Mouse (Mus musculus): ENCODE measurements around the gene Pds5b. TPM values are rescaled to one million over a fixed set of nuclear protein-coding genes. Genes with fewer than 3 reads are reported as not detected.
A peak's percentile ranks its signal among the peaks of the same experiment; 100 is the strongest.
"Not testable (repeated sequence)": the region's sequence is repeated elsewhere in the genome, so short reads cannot be mapped to it uniquely, and the experiment has no call there.

Pds5b gene
- total RNA-seq (2021): 10 to 100 TPM; 73.1 to 75.1 TPM
- long read RNA-seq, experiment 1, full-length matches to known transcripts: 4 of 17 reads
- long read RNA-seq, experiment 1, partial matches to known transcripts: 8 of 17 reads
- long read RNA-seq, experiment 1, other reads (novel, unspliced or antisense): 5 of 17 reads
- long read RNA-seq, experiment 2, full-length matches to known transcripts: 3 of 9 reads
- long read RNA-seq, experiment 2, partial matches to known transcripts: 0 of 9 reads
- long read RNA-seq, experiment 2, other reads (novel, unspliced or antisense): 6 of 9 reads

DNA sequence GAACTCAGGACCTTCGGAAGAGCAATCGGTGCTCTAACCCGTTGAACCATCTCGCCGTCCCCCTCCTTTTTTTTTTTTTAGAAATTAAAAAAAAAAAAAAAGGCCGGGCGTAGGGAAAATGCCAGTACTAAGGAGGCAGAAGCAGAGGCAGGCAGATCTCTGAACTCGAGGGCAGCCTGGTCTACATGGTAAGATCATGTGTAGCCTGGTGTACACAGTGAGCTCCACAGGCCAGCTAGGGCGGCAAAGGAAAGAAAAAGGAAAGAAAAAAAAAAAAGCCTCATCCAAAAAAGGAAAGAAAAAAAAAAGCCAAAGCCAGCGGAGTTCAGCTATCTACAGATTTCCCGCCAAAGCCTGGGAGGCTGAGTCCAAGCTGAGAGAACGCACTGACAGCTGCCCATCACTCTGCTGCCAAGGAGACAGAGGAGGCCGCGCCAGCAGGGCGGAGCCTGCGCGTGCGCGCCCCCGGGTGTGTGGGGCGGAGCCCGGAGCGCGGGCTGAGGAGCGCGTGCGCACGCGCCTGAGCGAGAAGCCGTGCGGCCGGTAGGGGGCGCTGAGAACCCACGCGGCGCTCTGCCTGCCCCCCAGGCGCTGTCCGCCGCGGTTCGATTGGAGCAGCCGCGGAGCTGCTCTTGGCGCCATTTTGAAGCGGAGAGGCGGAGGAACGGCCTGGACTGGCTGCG, at the start of gene Pds5b:
TSS of gene Pds5b (plus strand) at position 587 of the 683 bp plus-strand sequence.
- DNase-seq (ENCODE audit: low spot score in 2 of 2): peak; percentile 91 to 94

DNA sequence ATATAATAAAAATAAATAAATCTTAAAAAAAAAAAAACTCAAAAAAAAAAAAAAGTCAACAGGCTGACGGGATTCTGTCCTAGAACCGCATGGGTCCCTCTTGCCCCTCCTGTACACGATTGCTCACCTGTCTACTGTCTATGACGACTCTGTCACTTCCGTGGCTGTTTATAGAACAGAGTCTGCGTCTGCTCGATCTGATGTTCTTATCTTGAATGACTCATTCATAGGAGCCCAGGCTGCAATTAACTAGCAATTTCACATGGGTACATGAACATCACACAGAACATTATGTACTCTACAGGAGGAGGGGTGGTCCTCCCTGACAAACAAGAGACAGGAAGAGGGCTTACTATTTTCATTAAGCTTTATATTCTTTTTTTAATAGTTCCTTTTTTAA, 48.0 kb upstream of the Pds5b start:
- DNase-seq (ENCODE audit: low spot score in 2 of 2): no peak

DNA sequence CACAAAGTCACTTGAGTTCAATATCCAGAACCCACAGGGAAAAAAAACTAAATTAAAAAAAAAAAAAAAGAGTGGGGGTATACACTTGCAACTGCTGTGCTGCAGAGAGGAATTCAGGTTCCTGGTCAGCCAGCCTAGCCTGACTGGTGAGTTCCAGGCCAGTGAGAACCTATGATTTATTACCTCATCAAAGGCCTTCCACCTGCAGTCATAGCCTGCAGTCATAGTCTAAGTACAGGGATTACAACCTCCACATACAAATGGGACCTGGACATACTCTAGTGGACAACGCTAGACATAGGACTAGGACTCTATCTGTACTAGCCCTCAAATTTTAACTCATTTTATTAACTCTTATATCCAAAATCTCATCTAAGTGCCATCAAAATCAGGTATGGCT, 44.3 kb upstream of the Pds5b start:
- no peak for DNase-seq (ENCODE audit: low spot score in 2 of 2)

DNA sequence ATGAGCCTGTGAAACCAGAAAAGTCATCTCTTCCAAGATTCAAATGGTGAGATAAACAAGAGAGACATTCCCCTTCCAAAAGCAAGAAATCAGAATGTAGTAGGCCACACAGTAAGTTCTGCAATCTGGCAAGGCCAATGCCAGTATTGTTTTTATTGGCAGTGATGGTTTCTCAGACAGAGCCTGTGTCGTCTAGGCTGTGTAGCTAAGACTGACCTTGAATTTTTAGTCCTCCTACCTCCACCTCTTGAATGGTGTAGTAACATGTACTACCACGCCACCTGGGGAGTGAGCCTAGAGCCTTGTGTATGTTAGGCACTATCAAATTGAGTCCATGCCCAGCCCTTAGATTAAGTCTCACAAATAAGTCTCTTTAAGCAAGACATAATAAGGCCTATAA, 43.8 kb upstream of the Pds5b start:
- no peak for DNase-seq (ENCODE audit: low spot score in 2 of 2)

DNA sequence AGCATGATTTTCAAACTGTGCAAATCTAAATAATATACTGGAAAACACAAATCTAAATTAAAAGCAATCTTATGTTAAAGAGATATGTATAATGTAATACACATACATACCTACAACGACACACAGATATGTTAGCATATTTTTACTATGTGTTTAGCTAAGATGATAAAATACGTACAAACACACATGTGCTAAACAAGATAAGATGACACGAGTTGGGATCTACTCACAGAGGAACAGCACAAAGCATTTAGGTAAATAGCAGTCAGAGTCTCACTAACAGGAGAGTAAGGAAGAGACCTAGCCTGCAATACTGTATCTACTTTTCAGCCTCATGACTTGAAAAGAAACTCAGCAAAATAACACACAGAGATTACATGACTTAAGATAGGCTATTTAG, 32.1 kb upstream of the Pds5b start:
- no peak for DNase-seq (ENCODE audit: low spot score in 2 of 2)

DNA sequence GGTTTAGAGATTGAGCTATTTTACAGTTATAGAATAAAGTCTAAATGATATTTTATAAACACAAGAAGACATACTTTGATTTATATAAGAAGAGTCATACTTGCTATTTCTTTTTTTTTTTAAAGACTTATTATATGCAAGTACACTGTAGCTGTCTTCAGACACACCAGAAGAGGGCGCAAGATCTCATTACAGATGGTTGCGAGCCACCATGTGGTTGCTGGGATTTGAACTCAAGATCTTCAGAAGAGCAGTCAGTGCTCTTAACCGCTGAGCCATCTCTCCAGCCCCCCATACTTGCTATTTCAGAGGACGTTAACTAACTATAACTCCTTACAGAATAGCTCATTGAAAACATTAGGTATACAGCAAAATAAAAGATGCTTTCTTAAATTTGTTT, 30.1 kb upstream of the Pds5b start:
- not testable (repeated sequence) for DNase-seq (ENCODE audit: low spot score in 2 of 2)

DNA sequence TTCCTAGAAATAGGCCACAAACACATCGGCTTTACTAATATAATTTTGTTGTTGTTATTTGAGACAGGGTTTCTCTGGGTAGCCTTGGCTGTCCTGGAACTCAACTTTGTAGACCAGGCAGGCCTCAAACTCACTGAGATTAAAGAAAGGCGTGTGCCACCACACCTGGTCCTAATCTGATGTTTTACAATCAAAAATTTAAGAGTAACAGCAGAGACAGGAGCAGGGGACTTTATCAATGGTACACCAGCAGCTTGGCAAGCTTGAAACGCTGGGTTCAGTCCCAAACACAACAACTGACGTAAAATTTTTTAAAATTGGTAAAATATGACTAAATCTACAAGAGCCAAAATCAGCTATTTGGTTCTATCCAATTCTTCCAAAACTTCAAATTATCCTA, 28.6 kb upstream of the Pds5b start:
- DNase-seq (ENCODE audit: low spot score in 2 of 2): no peak

DNA sequence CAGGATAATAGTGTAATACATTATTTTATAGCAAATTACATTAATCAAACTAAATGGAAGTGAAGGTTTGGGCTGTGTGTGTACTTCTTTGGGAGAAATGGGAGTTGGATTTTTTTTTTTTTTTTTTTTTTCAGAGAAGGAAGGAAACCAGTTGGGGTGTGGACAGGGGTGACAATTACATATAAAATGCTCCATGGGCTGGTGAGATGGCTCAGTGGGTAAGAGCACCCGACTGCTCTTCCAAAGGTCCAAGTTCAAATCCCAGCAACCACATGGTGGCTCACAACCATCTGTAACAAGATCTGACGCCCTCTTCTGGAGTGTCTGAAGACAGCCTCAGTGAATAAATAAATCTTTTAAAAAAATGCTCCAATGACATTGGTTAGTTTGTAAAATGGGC, 21.0 kb upstream of the Pds5b start:
- DNase-seq (ENCODE audit: low spot score in 2 of 2): no peak

DNA sequence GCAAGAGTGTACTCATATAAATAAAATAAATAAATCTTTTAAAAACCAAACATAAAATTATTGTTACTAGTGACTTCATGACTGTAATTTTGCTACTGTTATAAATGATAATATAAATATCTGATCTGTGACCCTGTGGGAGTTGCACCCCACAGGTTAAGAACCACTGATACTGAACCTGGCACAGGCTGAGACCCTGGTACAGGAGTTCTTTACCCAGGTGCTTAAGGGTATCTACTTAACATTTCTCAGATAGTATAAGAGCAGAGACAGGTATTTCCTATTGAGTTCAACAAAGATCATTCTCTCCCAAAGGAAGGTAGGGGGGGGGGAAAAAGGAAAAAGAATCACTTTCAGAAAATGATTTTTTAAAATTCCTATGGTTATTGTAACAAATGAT, 19.0 kb upstream of the Pds5b start:
- DNase-seq (ENCODE audit: low spot score in 2 of 2): no peak

DNA sequence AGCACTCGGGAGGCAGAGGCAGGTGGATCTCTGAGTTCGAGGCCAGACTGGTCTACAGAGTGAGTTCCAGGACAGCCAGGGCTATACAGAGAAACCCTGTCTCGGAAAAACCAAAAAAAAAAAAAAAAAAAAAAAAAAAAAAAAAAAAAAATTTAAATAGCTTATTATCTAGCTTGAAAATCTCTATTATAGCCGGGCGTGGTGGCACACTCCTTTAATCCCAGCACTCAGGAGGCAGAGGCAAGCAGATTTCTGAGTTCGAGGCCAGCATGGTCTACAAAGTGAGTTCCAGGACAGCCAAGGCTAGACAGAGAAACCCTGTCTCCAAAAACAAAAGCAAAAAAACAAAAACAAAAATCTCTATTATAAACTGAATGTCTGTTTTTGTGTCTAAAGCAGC, 14.1 kb upstream of the Pds5b start:
- not testable (repeated sequence) for DNase-seq (ENCODE audit: low spot score in 2 of 2)

DNA sequence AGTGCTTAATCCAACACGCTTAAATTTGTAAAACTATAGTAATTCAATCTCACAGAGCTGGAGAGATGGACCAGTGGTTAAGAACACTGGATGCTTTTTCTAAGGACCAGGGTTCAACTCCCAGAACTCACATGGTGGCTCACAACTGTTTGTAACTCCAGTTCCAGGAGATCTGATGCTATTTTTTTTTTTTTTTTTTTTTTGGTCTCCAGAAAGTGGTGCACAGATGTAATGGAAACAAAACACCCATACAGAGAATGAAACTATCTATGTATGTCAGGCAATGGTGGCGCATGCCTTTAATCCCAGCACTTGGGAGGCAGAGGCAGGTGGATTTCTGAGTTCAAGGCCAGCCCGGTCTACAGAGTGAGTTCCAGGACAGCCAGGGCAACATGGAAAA, 13.2 kb upstream of the Pds5b start:
- DNase-seq (ENCODE audit: low spot score in 2 of 2): not testable (repeated sequence)

DNA sequence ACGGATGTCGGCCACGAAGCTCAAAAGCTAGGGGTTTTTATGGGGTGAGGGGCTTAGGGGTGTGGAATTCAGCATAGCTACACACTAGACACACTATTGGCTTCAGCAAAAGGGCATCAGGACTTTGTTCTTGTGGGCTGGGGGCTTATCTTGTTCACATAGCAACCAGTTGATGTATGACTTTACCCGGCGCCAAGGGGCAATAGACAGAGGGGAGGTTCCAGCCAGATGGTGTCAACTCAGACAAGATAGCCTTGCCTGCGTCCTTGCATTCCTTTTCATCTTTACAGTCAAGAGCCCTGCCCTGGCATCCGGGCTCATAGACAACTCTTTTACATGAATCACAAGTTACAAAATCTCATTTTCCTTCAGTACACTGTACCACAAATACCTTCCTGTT, 9.6 kb upstream of the Pds5b start:
- not testable (repeated sequence) for DNase-seq (ENCODE audit: low spot score in 2 of 2)

DNA sequence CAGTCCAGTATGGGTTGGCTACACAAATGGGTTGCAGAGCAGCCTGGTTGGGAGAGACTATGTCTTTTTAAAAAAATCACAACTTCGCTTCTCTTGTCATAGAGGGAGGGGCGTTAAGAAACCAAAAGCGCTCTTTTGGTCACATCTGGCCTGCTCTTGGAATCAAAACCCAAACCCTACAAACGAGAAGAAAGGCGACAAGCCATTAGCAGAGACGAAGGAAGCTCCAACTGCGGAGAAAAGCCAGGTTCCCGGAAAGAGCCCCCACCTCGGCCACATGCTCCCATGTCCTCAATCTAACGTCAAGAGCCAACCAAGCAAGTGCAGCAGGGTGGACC, 8.8 kb upstream of the Pds5b start:
- DNase-seq (ENCODE audit: low spot score in 2 of 2): no peak

DNA sequence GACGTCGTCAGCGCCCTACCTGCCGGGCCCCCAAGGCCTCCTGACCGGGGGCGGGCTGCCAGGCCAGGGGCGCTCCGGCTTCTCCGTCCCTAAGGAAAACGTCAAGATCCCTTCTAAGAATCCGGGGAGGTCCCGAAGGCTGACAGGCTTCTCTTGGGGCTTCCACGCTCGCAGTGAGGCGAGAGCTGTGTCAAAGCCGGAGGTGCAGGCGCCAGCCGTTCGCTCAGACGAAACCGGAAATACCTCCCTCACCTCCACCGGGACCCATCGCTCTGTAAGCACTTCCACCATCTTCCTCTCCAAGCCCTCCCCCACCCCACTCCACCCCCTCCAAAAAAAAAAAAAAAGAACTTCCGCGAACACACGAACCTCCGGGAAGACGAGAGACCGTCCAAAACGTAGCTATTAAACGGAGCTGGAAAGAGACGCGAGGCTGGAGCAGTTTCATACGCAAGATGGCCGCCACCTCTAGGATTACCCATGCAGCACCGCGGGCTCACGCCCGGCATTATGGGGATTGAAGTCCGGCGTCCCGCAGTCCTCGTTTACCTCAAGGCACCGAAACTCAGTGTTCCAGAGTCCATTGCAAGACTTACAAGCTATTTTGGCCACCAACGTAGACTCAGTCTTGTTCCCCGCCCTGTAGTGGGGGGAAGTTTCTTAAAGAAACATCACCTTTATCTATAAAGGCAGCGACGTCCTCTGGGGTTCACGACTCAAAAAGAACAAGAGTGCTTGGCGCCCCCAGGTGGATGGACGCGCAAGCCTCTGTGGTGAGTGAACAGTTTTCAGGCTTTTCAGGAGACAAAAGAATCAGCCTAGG, 8.2 kb upstream of the Pds5b start:
- DNase-seq (ENCODE audit: low spot score in 2 of 2): peak; percentile 95

DNA sequence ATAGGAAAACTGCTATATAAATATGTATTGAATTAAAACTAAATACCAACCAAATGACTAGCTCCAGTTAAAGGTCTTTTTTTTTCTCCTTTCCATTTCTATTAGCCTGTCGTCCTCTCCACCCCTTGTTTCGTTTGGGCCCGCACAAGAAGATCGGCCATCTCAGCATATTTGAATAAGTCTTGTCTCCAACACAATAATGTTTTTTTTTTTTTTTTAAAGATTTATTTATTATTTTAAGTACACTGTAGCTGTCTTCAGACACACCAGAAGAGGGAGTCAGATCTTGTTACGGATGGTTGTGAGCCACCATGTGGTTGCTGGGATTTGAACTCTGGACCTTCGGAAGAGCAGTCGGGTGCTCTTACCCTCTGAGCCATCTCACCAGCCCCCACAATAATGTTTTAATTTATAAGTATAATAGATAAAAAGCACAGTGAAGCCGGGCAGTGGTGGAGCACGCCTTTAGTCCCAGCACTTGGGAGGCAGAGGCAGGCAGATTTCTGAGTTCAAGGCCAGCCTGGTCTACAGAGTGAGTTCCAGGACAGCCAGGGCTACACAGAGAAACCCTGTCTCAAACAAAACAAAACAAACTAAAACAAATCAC, 7.3 kb upstream of the Pds5b start, which contains the start of gene N4bp2l2:
TSS of gene N4bp2l2 (minus strand) at position 51 of the 607 bp plus-strand sequence.
- not testable (repeated sequence) for DNase-seq (ENCODE audit: low spot score in 2 of 2)

DNA sequence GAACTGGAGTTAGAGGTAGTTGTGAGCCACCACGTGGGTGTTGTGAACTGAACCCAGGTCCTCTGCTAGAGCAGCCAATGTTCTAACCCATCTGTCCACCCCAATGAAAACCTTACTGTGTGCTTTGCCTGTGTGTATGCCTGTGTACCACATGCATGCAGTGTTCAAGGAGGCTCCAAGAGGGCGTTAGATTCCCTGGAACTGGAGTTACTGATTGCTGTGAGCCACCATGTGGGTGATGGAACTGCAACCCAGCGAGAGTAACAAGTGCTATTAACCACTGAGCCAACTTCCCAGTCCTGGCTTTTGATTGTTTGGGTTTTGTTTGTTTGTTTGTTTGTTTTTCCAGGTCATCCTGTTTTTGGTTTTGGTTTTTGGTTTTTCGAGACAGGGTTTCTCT, 4.8 kb upstream of the Pds5b start:
- DNase-seq (ENCODE audit: low spot score in 2 of 2): no peak

DNA sequence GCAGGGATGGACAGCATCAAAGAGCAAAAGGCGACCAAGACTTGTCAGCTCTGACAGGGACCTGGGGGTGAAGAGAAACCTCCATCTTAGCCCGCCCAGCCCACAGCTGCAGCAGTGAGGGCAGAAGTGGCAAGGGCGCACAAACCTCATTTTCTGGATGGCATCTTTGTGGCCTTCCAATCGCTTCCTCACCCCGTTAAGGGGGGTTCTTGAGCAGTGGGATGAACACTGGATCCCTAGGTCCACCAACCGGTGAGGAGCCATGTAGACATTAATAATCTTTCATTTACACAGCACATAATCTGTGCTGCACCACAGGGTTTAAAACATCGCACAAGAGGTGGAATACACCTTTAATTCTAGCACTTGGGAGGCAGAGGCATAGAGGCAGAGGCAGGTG, 1.2 kb upstream of the Pds5b start:
- no peak for DNase-seq (ENCODE audit: low spot score in 2 of 2)

DNA sequence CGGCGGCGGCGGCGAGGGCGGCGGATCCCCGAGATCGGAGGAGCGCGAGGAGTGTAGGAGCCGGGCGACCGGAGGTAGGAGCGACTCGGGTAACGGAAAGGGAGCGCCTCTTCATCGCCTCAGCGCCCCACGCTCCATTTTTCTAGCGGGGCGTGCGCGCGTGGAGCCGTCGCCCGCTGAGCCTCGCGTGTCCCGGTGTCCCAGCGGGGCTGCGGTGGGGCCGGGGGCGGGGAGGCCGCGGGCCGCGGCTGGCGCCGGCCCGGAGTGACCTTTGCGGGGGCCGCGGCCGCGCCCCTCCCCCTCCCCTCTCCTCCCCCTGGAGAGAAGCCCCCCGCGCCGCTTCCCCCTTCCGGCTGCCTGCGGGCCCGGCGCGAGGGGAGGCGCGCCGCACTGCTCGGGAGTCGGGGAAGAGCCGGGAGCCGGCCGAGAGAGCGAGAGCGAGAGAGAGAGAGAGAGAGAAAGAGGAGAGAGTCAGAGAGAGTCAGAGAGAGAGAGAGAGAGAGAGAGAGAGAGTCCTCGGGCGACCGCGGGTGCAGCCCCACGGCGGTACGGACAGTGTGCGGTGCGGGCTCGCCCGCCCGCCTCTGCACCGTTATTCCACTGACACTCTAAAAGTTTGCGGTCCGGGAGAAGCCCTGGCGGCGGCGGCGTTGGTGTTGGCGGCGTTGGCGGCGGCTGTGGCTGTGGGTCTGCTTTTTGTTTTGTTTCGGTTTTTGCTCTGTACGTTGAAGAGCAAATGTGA, 512 bp downstream of the Pds5b start:
- DNase-seq (ENCODE audit: low spot score in 2 of 2): peak in 1 of 2 experiments; percentile 26

DNA sequence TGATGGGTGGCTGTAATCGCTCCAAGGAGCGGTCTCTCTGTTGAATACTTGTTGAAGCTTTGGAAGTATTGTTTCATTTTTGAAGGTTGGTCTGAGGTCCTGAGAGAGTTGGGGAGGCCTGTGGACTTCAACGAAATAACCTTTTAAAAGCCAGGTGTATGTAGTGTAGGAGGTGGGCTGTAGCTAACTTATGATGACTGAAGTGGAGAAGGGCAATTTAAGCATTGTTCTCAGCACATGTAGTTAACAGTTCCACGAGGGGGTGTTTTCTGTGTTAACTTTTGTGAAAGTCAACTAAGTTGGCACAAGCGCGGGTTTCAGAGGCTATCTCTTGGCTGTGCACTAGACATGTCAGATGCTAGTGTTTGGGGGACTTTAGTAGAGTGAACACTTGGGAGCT, 1.3 kb downstream of the Pds5b start:
- DNase-seq (ENCODE audit: low spot score in 2 of 2): no peak

DNA sequence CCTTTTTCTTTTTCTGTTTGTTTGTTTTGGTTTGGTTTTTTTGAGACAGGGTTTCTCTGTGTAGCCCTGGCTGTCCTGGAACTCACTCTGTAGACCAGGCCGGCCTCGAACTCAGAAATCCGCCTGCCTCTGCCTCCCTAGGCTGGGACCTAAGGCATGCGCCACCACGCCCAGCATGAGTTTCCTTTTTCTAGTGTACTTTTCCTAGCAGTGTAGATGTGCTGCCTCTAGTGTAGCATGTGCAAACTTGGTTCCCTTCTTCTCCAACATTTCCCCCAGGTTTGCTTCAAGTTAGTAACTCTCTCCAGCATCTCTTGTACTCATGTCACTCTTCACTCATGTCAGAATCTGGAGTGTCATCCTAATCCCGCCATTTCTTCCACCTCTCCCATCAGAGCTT, 9.3 kb downstream of the Pds5b start:
- not testable (repeated sequence) for DNase-seq (ENCODE audit: low spot score in 2 of 2)

DNA sequence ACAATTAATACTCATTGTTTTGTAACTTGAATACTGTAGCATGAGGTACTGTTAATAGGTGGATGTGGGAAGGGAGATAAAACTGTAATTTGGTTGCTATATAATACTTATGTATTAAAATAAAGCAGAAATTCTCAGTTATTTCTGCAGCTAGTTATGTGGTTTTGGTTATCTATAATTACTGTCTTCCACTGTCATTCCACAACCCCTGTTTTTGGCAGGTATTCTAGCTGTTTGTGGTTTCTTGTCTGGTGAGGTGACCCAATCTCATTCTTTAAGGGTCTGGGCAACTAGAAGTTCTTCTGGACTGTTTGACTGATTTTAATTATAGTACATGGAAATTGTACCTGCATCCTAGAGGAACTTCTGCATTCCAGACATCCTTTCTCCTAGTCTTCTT, 17.1 kb downstream of the Pds5b start:
- DNase-seq (ENCODE audit: low spot score in 2 of 2): no peak
